Mouse (Mus musculus) embryonic facial prominence, embryonic 13.5 days (tissue): Measurements from ENCODE around the gene Zfp740. TPM values are rescaled to one million over a fixed set of nuclear protein-coding genes. Genes with fewer than 3 reads are reported as not detected.

Experiments
- ATAC-seq: fragments of 200-750 bp; cut with Nextera tagmentation; 2 replicates; pipeline ENCODE4 v1.8.0; 2017; ENCODE audit warnings: low read depth; ENCODE audit not compliant: insufficient number of reproducible peaks, insufficient read depth, low FRiP score, low TSS enrichment
- H3K27ac ChIP-seq: fragments of 300-500 bp; sonication (generic); 2 replicates; pipeline ENCODE4 v1.5.1; 2015; ENCODE audit warnings: moderate library complexity, mild to moderate bottlenecking, inconsistent platforms
- H3K27me3 ChIP-seq: fragments of 300-500 bp; sonication (generic); 2 replicates; pipeline ENCODE4 v1.6.1; 2015; ENCODE audit warnings: mild to moderate bottlenecking, inconsistent platforms
- H3K36me3 ChIP-seq: fragments of 300-500 bp; sonication (generic); 2 replicates; pipeline ENCODE4 v1.6.1; 2015; ENCODE audit warnings: mild to moderate bottlenecking, inconsistent platforms
- H3K4me1 ChIP-seq: fragments of 300-500 bp; sonication (generic); 2 replicates; pipeline ENCODE4 v1.6.1; 2015; ENCODE audit warnings: inconsistent platforms
- H3K4me2 ChIP-seq: fragments of 300-500 bp; sonication (generic); 2 replicates; pipeline ENCODE4 v1.6.1; 2015; ENCODE audit warnings: moderate library complexity, mild to moderate bottlenecking, inconsistent platforms
- H3K4me3 ChIP-seq: fragments of 300-500 bp; sonication (generic); 2 replicates; pipeline ENCODE4 v1.5.1; 2015; ENCODE audit warnings: mild to moderate bottlenecking, inconsistent platforms
- H3K9ac ChIP-seq: fragments of 300-500 bp; sonication (generic); 2 replicates; pipeline ENCODE4 v1.6.1; 2015; ENCODE audit warnings: mild to moderate bottlenecking, inconsistent platforms
- H3K9me3 ChIP-seq: fragments of 300-500 bp; sonication (generic); 2 replicates; pipeline ENCODE4 v1.6.1; 2016; ENCODE audit warnings: inconsistent platforms
- WGBS: fragments of 180-500 bp; shearing (Covaris S2); methylation state at CpG from one replicate; pipeline ENCODE4 v1.1.7; 2015; ENCODE audit warnings: mixed read lengths; 5-methylcytosine and 5-hydroxymethylcytosine counted together
- polyA plus RNA-seq: library from polyadenylated mRNA; unstranded; fragments of >200 nt; fragmentation: Nextera tagmentation; extraction: Ambion mirVana; gene quantifications from 2 replicates; pipeline ENCODE4 v1.2.1, GENCODE M21; 2015

Gene Zfp740
- polyA plus RNA-seq, 1 experiment from 2014 or later = 86.3 TPM

DNA sequence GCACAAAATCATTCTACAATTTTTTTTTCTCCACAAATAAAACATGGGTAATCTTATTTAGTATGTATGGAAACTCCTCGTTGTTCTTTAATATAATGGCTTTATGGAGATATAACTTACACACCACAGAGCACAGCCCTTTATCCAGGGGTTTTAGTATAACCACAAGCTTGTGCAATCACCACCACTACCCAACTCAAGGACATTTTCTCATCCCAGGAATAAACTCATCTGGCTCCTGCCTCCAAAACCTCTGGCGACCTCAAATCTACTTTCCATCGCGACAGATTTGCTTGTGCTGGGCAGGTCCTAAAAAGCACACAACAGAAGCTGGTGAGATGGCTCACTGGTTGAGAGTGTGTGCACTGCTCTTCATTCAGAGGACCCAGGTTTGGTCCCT is 9.4 kb upstream of the Zfp740 start:
- no peaks in the 10 kb centered on the region for H3K27me3 ChIP-seq
- ATAC-seq = no peak
- H3K4me1 ChIP-seq = peaks cover 11% of the 10 kb centered on the region
- no peak overlapping the region for H3K4me3 ChIP-seq
- 72% methylated on average over 4 of the region's 4 CpGs for WGBS
- H3K36me3 ChIP-seq = 0 out of 2 replicates have a peak, but pooled peaks cover 17% of the 10 kb centered on the region
- no peaks in the 10 kb centered on the region for H3K9me3 ChIP-seq
- 0 out of 2 replicates have a peak overlapping the region, but pooled peaks have one; percentile 3 for H3K27ac ChIP-seq
- no peak overlapping the region for H3K9ac ChIP-seq
- no peak overlapping the region for H3K4me2 ChIP-seq

GRCm38 (mm10) chr15:102194439-102194838 is 8.6 kb upstream of the Zfp740 start:
- Histone ChIP-seq H3K9ac (no peak overlapping the region), H3K4me1 (peaks cover 11% of the 10 kb centered on the region), H3K27me3 (no peaks in the 10 kb centered on the region), H3K4me3 (no peak overlapping the region), H3K27ac (no peak overlapping the region), H3K36me3 (peaks cover 24% of the 10 kb centered on the region), H3K4me2 (no peak overlapping the region), H3K9me3 (no peaks in the 10 kb centered on the region)
- no peak for ATAC-seq
- WGBS = 85% methylated on average over 4 of the region's 4 CpGs

DNA sequence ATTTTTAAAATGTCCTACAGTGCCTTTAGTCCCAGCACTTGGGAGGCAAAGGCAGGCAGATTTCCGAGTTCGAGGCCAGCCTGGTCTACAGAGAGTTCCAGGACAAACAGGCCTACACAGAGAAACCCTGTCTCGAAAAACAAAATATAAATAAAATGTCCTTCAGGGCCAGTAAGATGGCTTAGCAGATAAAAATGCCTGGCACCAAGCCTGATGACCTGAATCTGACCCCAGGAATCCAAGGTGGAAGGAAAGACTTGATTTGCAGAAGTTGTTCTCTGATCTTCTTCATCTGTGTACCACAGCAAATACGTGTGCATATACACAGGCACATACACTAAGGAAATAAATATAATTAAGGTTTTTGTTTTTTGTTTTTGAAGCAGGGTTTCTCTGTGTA is 7.7 kb upstream of the Zfp740 start:
- Histone ChIP-seq H3K36me3 (peaks cover 24% of the 10 kb centered on the region), H3K4me3 (no peak overlapping the region), H3K9ac (no peak overlapping the region), H3K4me2 (no peak overlapping the region), H3K27ac (no peak overlapping the region), H3K9me3 (no peaks in the 10 kb centered on the region), H3K4me1 (peaks cover 11% of the 10 kb centered on the region), H3K27me3 (no peaks in the 10 kb centered on the region)
- no peak for ATAC-seq
- WGBS = 77% methylated on average over 4 of the region's 4 CpGs

DNA sequence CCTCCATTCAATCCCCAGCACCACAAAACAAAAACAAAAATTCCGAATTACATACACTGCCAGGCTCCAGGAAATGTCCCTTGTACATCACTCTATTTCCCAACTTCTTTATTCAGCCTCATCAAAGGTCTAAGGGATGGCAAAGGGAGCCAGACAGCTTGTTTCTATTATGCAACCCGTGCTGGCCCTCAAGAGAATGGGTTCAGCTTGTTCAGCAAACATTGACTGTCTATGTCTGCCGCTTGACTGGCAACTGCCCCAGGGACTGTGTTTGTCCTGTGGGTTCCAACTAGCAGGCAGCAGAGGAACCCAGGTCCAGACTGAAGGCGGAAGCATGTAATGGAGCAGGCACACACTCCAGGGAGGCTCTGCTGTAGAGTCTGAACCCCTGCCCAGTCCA is 4.2 kb upstream of the Zfp740 start:
- no peak overlapping the region for H3K27ac ChIP-seq
- WGBS = 70% methylated on average over 4 of the region's 4 CpGs
- no peak overlapping the region for H3K4me2 ChIP-seq
- no peaks in the 10 kb centered on the region for H3K9me3 ChIP-seq
- no peak overlapping the region for H3K4me3 ChIP-seq
- H3K9ac ChIP-seq = no peak overlapping the region
- peaks cover 26% of the 10 kb centered on the region for H3K36me3 ChIP-seq
- no peaks in the 10 kb centered on the region for H3K27me3 ChIP-seq
- H3K4me1 ChIP-seq = peaks cover 10% of the 10 kb centered on the region
- no peak for ATAC-seq

- under 1% methylated on average over 20 of the region's 72 CpGs for WGBS
- H3K4me2 ChIP-seq = peak overlapping the region; percentile 80
- H3K4me1 ChIP-seq = peaks cover 39% of the 10 kb centered on the region
- peaks cover 48% of the 10 kb centered on the region for H3K36me3 ChIP-seq
- peak; percentile 53 for ATAC-seq
- H3K27me3 ChIP-seq = no peaks in the 10 kb centered on the region
- peak overlapping the region; percentile 97 for H3K9ac ChIP-seq
- no peaks in the 10 kb centered on the region for H3K9me3 ChIP-seq
- peak overlapping the region; percentile 78 for H3K4me3 ChIP-seq
- H3K27ac ChIP-seq = peak overlapping the region; percentile 100
Observed at GRCm38 (mm10) chr15:102203835-102204381, 859 bp downstream of the Zfp740 start.

DNA sequence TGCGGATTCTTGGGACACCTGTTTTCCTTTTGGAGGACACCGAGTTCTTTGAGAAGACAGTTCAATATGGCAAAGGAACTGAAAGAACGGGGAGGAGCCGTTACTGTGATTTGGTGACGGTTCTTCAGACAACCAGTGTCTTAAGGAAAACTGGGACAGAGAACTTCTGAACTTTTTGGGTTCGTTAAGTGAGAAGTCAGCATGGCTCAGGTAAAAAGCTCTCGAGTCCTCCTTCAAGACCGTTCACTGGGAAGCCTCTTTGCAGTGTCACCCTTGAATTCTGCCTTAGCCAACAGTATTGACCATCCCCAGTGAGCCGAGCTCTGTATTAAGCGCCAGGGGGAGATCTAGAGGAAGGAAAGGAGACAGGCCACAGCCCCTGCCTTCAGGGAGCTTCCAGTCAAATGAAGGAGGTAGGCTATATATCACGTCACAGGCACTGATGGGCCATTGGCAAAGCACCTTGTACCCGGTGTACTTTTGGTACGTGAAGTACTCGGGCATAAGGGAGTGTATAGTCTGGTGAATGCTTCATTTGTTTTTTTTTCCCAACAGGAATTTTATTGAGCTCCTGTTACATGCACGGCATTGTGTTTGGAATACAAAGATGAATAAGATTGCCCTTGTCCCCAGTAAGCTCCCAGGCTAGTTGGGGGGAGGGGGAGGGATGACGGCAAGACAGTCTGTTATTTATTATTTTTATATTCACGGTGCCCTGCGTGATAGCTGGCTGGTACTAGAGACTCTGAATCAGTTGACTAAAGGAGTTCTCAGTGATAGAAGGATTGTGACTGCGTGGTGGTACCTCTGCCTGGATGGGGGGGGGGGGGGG is 1.8 kb downstream of the Zfp740 start, which contains the start of gene Csad:
Gene Csad, minus strand, starts transcription at position 51 of the 832 bp plus-strand sequence.
- H3K27ac ChIP-seq = peak within 1 kb of the TSS; percentile 100
- H3K36me3 ChIP-seq = peaks cover 50% of the 10 kb centered on the region
- peak within 1 kb of the TSS; percentile 80 for H3K4me2 ChIP-seq
- H3K4me1 ChIP-seq = peaks cover 39% of the 10 kb centered on the region
- 38% methylated on average over 19 of the region's 19 CpGs for WGBS
- peak within 1 kb of the TSS; percentile 78 for H3K4me3 ChIP-seq
- peak within 1 kb of the TSS; percentile 97 for H3K9ac ChIP-seq
- ATAC-seq = no peak
- H3K9me3 ChIP-seq = no peaks in the 10 kb centered on the region
- no peaks in the 10 kb centered on the region for H3K27me3 ChIP-seq

DNA sequence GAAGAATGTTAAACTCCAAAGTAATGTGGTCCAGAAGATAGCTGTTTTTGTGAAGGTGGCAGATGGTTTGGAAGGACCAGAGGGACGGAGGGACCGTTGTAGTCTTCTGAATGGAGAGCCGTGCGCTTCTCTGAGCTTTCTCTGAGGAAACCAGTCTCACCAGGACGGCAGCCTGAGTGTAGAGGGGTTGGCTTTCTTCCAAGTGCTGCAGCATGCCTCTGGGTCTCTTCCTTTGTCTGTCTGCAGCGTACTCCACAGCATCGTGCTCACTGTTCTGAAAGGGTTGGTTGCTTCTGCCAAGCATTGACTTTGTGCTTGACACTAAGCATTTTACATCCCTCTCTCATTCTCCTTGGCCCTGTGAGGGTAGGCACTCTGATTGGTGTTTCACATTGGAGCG is 2.7 kb downstream of the Zfp740 start:
- Histone ChIP-seq H3K27ac (peak overlapping the region; percentile 100), H3K4me2 (peak overlapping the region; percentile 80), H3K4me3 (peak overlapping the region; percentile 78), H3K4me1 (peaks cover 39% of the 10 kb centered on the region), H3K36me3 (peaks cover 54% of the 10 kb centered on the region), H3K9ac (peak overlapping the region; percentile 97), H3K27me3 (no peaks in the 10 kb centered on the region), H3K9me3 (no peaks in the 10 kb centered on the region)
- WGBS = 35% methylated on average over 8 of the region's 8 CpGs
- no peak for ATAC-seq

GRCm38 (mm10) chr15:102207351-102207750 is 4.3 kb downstream of the Zfp740 start:
- Histone ChIP-seq H3K4me1 (peaks cover 37% of the 10 kb centered on the region), H3K4me2 (peak overlapping the region; percentile 31; the same call in 1 of the 2 replicates), H3K9me3 (no peaks in the 10 kb centered on the region), H3K9ac (0 out of 2 replicates have a peak overlapping the region, but pooled peaks have one; percentile 17), H3K36me3 (peaks cover 68% of the 10 kb centered on the region), H3K27me3 (no peaks in the 10 kb centered on the region), H3K27ac (no peak overlapping the region), H3K4me3 (peak overlapping the region; percentile 3; the same call in 1 of the 2 replicates)
- ATAC-seq = no peak
- 65% methylated on average over 3 of the region's 3 CpGs for WGBS

GRCm38 (mm10) chr15:102208092-102208561 is 5.1 kb downstream of the Zfp740 start:
- H3K9me3 ChIP-seq = no peaks in the 10 kb centered on the region
- H3K27ac ChIP-seq = no peak overlapping the region
- WGBS = 90% methylated on average over 9 of the region's 9 CpGs
- peaks cover 76% of the 10 kb centered on the region for H3K36me3 ChIP-seq
- H3K4me2 ChIP-seq = no peak overlapping the region
- H3K9ac ChIP-seq = 0 out of 2 replicates have a peak overlapping the region, but pooled peaks have one; percentile 17
- H3K4me1 ChIP-seq = peaks cover 32% of the 10 kb centered on the region
- no peak overlapping the region for H3K4me3 ChIP-seq
- ATAC-seq = no peak
- H3K27me3 ChIP-seq = no peaks in the 10 kb centered on the region

DNA sequence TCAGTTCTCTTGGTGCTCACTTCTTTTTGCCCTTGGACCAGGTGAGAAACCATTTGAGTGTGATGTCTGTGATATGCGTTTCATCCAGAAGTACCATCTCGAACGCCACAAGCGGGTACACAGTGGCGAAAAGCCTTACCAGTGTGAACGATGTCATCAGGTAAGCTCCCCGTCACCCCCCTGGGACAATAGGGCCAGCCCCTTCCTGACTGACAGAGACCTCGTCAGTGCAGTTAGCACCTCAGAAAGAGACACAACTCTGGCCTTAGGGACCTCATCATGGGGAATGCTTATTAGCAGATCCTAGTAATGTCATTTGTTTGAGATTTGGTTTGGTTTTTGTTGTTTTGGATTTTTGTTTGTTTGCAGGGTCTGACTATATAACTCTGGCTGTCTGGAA is 6.1 kb downstream of the Zfp740 start:
- Histone ChIP-seq H3K9me3 (no peaks in the 10 kb centered on the region), H3K4me2 (no peak overlapping the region), H3K27me3 (no peaks in the 10 kb centered on the region), H3K4me3 (no peak overlapping the region), H3K9ac (no peak overlapping the region), H3K4me1 (peaks cover 32% of the 10 kb centered on the region), H3K27ac (no peak overlapping the region), H3K36me3 (peaks cover 86% of the 10 kb centered on the region)
- no peak for ATAC-seq
- WGBS = 91% methylated on average over 8 of the region's 8 CpGs

GRCm38 (mm10) chr15:102210816-102211215 is 7.8 kb downstream of the Zfp740 start:
- Histone ChIP-seq H3K4me2 (no peak overlapping the region), H3K4me1 (peaks cover 19% of the 10 kb centered on the region), H3K9me3 (no peaks in the 10 kb centered on the region), H3K36me3 (peaks cover 93% of the 10 kb centered on the region), H3K9ac (no peak overlapping the region), H3K27me3 (no peaks in the 10 kb centered on the region), H3K27ac (no peak overlapping the region), H3K4me3 (no peak overlapping the region)
- no peak for ATAC-seq
- WGBS = 90% methylated on average over 4 of the region's 4 CpGs

GRCm38 (mm10) chr15:102211895-102212294 is 8.8 kb downstream of the Zfp740 start:
- WGBS = 88% methylated on average over 6 of the region's 6 CpGs
- Histone ChIP-seq H3K36me3 (peaks cover 94% of the 10 kb centered on the region), H3K4me2 (no peak overlapping the region), H3K9ac (no peak overlapping the region), H3K9me3 (no peaks in the 10 kb centered on the region), H3K4me3 (no peak overlapping the region), H3K27me3 (no peaks in the 10 kb centered on the region), H3K4me1 (peaks cover 10% of the 10 kb centered on the region), H3K27ac (no peak overlapping the region)
- ATAC-seq = no peak
